Mouse (Mus musculus): Measurements from ENCODE around the gene Taar1. TPM values are rescaled to one million over a fixed set of nuclear protein-coding genes. Genes with fewer than 3 reads are reported as not detected.
A peak's percentile ranks its signal among the peaks of the same experiment; 100 is the strongest.

Gene Taar1
- polyA plus RNA-seq, 1 experiment from 2014 or later = not detected

DNA sequence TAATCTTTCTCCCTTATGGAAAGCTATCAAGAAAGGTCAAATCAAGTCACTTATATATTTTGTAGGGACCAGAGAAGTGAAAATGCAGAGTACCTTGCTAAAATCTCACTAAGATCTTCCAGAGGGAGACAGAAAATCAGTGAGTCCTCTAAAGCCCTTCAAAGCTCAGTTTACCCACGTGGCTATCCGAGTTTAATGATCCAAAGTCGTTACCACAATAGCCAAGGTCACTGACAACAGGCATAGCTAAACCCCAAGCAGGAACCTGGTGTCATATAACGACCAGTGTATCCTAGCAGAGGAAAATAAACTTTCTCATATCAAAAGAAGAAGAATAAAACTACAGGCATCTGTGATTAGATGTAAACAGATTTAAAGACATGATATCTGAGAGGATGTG lies 17.5 kb downstream of the Taar1 start:
- Histone ChIP-seq H3K9ac (no peak overlapping the region), H3K9me3 (replicated peaks) (no peaks in the 10 kb centered on the region), H3K27me3 (replicated peaks) (no peaks in the 10 kb centered on the region), H3K4me2 (no peak overlapping the region), H3K4me3 (no peak overlapping the region), H3K36me3 (no peaks in the 10 kb centered on the region), H3K27ac (ENCODE audit: poor library complexity, severe bottlenecking) (no peak overlapping the region), H3K4me1 (replicated peaks) (no peaks in the 10 kb centered on the region)
- WGBS = 48% methylated on average over 4 of the region's 4 CpGs
- ATAC-seq (ENCODE audit: insufficient number of reproducible peaks, low FRiP score) = no peak

DNA sequence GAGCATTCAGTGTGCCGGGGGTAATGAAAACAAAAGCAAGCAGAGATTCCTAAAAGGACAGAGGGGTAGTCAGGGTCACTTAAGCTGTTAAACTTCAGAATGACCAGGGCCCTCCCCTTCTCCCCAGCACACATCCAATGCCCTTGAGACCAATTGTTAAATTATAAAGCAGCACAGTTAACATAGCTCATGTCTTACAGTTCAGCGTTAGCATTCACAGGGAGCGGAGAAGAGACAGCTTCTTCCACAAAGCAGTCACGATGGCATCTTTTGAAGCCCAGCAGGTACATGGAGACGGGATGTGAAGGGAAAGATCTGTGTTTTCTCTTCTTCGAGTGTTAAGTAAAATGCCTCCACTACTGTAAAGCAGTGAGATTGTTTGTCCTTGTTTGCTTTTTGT lies 18.2 kb downstream of the Taar1 start, which contains the start of gene Taar2:
Taar2 (plus strand) TSS at position 261 of the 400 bp plus-strand sequence.
- no peak for ATAC-seq (ENCODE audit: insufficient number of reproducible peaks, low FRiP score)
- Histone ChIP-seq H3K4me3 (no peak within 1 kb of the TSS), H3K36me3 (no peaks in the 10 kb centered on the region), H3K9ac (no peak within 1 kb of the TSS), H3K4me1 (replicated peaks) (no peaks in the 10 kb centered on the region), H3K4me2 (no peak within 1 kb of the TSS), H3K27me3 (replicated peaks) (no peaks in the 10 kb centered on the region), H3K27ac (ENCODE audit: poor library complexity, severe bottlenecking) (no peak within 1 kb of the TSS), H3K9me3 (replicated peaks) (no peaks in the 10 kb centered on the region)
- WGBS = 55% methylated on average over 6 of the region's 6 CpGs

DNA sequence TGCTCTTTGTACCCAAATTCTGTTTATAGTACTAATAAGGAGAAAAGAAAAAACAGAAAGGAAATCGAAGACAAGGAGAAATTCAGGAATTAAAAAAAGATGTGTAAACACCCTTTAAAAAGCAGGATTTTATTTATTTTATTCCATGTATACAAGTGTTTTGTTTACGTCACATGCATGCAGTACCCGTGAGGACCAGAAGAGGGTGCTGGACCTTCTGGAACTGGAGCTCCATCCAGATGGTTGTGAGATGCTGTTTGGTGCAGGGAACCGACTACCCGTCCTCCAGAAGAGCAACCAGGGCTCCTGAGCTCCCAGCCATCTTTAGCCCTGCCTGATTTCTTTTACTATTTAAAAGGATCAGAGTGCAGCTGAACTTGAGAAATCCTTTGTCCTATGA lies 22.3 kb downstream of the Taar1 start:
- no peaks in the 10 kb centered on the region for H3K27me3 ChIP-seq (replicated peaks)
- H3K4me2 ChIP-seq = no peak overlapping the region
- ATAC-seq (ENCODE audit: insufficient number of reproducible peaks, low FRiP score) = no peak
- H3K9ac ChIP-seq = no peak overlapping the region
- no peaks in the 10 kb centered on the region for H3K4me1 ChIP-seq (replicated peaks)
- no peak overlapping the region for H3K27ac ChIP-seq (ENCODE audit: poor library complexity, severe bottlenecking)
- H3K4me3 ChIP-seq = no peak overlapping the region
- H3K36me3 ChIP-seq = no peaks in the 10 kb centered on the region
- 71% methylated on average over 5 of the region's 5 CpGs for WGBS
- H3K9me3 ChIP-seq (replicated peaks) = no peaks in the 10 kb centered on the region

DNA sequence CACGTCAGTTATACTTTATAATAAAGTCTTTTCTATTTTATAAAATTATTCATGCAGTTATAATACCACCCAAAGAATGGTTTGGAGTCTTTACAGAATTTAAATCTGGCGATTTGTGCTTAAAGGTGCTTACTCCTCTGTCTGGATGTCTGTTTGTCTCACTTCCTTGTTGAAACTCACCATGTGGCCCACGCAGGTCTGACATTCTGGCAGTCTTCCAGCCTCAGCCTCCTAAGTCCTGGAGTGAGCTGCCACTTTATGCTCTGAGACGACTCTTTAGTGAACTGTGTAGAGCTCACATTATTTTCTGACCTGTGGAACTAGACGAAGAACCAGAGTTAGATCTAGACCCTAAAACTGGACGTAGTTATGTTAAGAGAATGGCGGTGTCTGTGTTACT lies 27.9 kb downstream of the Taar1 start:
- Histone ChIP-seq H3K9ac (no peak overlapping the region), H3K27ac (ENCODE audit: poor library complexity, severe bottlenecking) (no peak overlapping the region), H3K27me3 (replicated peaks) (no peaks in the 10 kb centered on the region), H3K9me3 (replicated peaks) (no peaks in the 10 kb centered on the region), H3K4me1 (replicated peaks) (0 out of 2 replicates have a peak, but pooled peaks cover 9% of the 10 kb centered on the region), H3K4me2 (no peak overlapping the region), H3K4me3 (no peak overlapping the region), H3K36me3 (no peaks in the 10 kb centered on the region)
- ATAC-seq (ENCODE audit: insufficient number of reproducible peaks, low FRiP score) = no peak
- 50% methylated on average over 7 of the region's 7 CpGs for WGBS

DNA sequence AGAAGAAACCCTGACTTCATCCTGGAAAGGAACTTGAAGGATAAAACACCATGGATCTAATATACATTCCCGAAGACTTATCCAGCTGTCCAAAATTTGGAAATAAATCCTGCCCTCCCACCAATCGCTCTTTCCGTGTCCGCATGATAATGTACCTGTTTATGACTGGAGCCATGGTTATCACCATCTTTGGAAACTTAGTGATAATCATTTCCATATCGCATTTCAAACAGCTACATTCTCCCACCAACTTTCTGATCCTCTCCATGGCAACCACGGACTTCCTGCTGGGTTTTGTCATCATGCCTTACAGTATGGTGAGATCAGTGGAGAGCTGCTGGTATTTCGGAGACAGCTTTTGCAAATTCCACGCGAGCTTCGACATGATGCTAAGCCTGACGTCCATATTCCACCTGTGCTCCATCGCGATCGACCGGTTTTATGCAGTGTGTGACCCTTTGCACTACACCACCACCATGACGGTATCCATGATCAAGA lies 29.4 kb downstream of the Taar1 start, which contains the start of gene Taar3:
Taar3 (plus strand) TSS at position 51 of the 498 bp plus-strand sequence.
- Histone ChIP-seq H3K4me1 (replicated peaks) (0 out of 2 replicates have a peak, but pooled peaks cover 13% of the 10 kb centered on the region), H3K9me3 (replicated peaks) (no peaks in the 10 kb centered on the region), H3K27ac (ENCODE audit: poor library complexity, severe bottlenecking) (no peak within 1 kb of the TSS), H3K4me2 (no peak within 1 kb of the TSS), H3K27me3 (replicated peaks) (no peaks in the 10 kb centered on the region), H3K9ac (no peak within 1 kb of the TSS), H3K36me3 (no peaks in the 10 kb centered on the region), H3K4me3 (no peak within 1 kb of the TSS)
- 85% methylated on average over 16 of the region's 16 CpGs for WGBS
- ATAC-seq (ENCODE audit: insufficient number of reproducible peaks, low FRiP score) = no peak

DNA sequence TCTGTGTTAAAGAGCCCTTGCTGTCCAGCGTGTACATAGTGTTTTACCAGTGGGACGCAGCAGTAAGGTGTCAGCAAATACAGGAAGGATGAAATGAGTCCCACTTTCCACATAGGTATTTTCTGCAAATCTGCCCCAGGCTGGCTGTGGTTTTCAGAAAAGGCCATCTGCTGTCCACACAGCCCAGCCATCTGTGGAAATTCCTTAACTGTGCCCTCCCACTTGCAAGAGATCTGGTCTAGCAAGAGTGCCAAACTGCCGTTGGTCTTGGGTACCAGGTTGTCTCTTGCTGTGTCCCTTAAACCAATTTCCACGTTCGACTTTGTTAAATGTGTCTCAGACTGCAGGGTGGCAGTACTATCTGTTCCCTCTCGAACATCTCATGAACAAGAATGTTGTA lies 31.6 kb downstream of the Taar1 start:
- 78% methylated on average over 6 of the region's 6 CpGs for WGBS

DNA sequence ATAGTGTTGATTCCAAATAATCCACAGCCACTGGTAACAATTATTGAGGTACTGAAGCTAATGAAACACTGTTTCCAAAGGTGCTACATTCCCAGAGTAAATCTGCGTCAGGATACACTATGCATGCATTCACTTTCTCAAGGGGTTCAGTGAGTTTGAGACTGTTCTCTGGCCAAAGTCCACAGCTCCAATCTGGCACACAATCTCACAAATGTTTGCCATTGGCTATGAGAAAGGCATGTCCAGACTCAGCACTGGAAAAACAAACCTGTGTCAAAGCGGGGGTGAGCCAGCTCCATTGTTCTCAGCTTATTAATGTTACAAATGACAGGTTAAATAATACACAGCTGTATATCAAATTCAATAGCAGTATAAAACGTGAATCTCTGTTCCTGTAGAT lies 38.9 kb downstream of the Taar1 start:
- 55% methylated on average over 3 of the region's 3 CpGs for WGBS
- Histone ChIP-seq H3K27ac (ENCODE audit: poor library complexity, severe bottlenecking) (no peak overlapping the region), H3K4me2 (no peak overlapping the region), H3K36me3 (no peaks in the 10 kb centered on the region), H3K9me3 (replicated peaks) (no peaks in the 10 kb centered on the region), H3K4me1 (replicated peaks) (0 out of 2 replicates have a peak, but pooled peaks cover 5% of the 10 kb centered on the region), H3K4me3 (no peak overlapping the region), H3K9ac (no peak overlapping the region), H3K27me3 (replicated peaks) (no peaks in the 10 kb centered on the region)
- ATAC-seq (ENCODE audit: insufficient number of reproducible peaks, low FRiP score) = no peak

More for the DNA sequence above, 31.6 kb downstream of the Taar1 start:
- Histone ChIP-seq H3K9ac (no peak overlapping the region), H3K36me3 (no peaks in the 10 kb centered on the region), H3K27me3 (replicated peaks) (no peaks in the 10 kb centered on the region), H3K4me2 (no peak overlapping the region), H3K9me3 (replicated peaks) (no peaks in the 10 kb centered on the region), H3K4me3 (no peak overlapping the region), H3K4me1 (replicated peaks) (0 out of 2 replicates have a peak, but pooled peaks cover 13% of the 10 kb centered on the region), H3K27ac (ENCODE audit: poor library complexity, severe bottlenecking) (no peak overlapping the region)
- ATAC-seq (ENCODE audit: insufficient number of reproducible peaks, low FRiP score) = no peak

DNA sequence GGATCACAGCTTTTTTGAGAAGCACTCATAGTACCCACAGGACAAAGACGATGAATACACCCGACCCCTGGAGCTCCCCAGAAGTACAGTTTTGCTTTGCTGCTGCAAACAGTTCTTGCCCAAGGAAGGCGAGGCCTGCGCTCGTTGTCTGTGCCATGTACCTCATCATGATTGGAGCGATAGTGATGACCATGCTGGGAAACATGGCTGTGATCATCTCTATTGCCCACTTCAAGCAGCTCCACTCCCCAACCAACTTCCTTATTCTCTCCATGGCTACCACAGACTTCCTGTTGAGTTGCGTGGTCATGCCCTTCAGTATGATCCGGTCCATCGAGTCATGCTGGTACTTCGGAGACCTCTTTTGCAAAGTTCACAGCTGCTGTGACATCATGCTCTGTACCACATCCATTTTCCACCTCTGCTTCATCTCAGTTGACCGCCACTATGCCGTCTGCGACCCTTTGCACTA lies 40.3 kb downstream of the Taar1 start, which contains the start of gene Taar4:
Taar4 (plus strand) TSS at position 51 of the 472 bp plus-strand sequence.
- no peak within 1 kb of the TSS for H3K9ac ChIP-seq
- H3K27me3 ChIP-seq (replicated peaks) = no peaks in the 10 kb centered on the region
- no peak within 1 kb of the TSS for H3K4me2 ChIP-seq
- H3K4me1 ChIP-seq (replicated peaks) = no peaks in the 10 kb centered on the region
- no peak within 1 kb of the TSS for H3K27ac ChIP-seq (ENCODE audit: poor library complexity, severe bottlenecking)
- no peak for ATAC-seq (ENCODE audit: insufficient number of reproducible peaks, low FRiP score)
- H3K9me3 ChIP-seq (replicated peaks) = no peaks in the 10 kb centered on the region
- H3K36me3 ChIP-seq = no peaks in the 10 kb centered on the region
- no peak within 1 kb of the TSS for H3K4me3 ChIP-seq
- 89% methylated on average over 13 of the region's 13 CpGs for WGBS

DNA sequence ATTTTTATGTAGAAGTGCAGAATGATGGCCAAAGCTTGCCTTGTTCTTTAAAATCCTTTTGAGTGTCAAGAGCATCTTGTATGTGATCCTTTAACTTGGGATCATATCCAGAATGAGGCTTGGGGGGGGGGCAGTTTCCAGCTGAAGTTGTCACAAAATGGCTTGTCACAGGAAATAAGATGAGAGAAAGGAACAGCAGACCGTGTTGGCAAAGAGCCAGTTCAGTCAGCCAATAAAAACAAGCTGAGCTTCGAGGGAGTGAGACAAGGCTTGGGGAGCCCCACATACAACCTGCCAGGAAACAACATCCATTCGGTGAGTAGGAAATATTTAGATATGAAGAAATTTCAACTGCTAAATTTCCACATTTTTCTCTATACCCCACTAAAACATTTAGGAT lies 43.3 kb downstream of the Taar1 start:
- no peak overlapping the region for H3K4me3 ChIP-seq
- no peak overlapping the region for H3K4me2 ChIP-seq
- H3K27ac ChIP-seq (ENCODE audit: poor library complexity, severe bottlenecking) = no peak overlapping the region
- ATAC-seq (ENCODE audit: insufficient number of reproducible peaks, low FRiP score) = peak; percentile 73
- no peaks in the 10 kb centered on the region; the same call in 1 of the 2 replicates for H3K9me3 ChIP-seq (replicated peaks)
- H3K9ac ChIP-seq = no peak overlapping the region
- 0 out of 2 replicates have a peak, but pooled peaks cover 1% of the 10 kb centered on the region for H3K4me1 ChIP-seq (replicated peaks)
- H3K36me3 ChIP-seq = no peaks in the 10 kb centered on the region
- H3K27me3 ChIP-seq (replicated peaks) = no peaks in the 10 kb centered on the region
- WGBS = 49% methylated on average over 3 of the region's 3 CpGs

DNA sequence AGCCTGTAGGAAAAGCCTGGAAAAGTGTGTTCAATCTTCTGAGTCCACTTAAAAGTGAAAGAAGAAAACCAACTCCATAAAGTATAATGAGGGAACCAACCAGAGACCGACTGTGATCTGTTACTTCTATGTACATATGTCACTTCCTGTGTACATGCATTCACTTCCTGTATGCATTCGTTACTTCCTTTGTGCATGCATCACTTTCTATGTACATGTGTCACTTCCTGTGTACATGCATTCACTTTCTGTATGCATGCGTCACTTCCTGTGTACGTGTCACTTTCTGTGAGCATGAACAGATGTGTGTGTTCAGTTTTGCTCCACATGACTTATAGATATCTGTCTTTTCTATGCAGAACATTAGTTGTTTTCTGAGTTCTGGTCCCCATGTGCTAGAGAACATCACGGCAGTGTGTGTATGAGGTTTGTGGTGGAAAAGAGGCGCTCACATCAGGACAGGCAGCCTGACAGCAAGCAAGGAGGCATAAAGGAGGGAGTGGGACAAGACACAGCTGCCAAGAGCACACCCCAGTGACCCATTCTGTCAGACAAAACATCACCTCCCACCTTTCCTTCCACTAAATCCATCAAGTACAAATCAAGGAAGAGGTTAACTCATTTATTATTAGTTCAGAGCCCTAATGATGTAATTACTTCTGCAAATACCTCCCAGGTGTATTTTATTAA lies 44.9 kb downstream of the Taar1 start:
- ATAC-seq (ENCODE audit: insufficient number of reproducible peaks, low FRiP score) = no peak
- H3K4me2 ChIP-seq = no peak overlapping the region
- no peak overlapping the region for H3K27ac ChIP-seq (ENCODE audit: poor library complexity, severe bottlenecking)
- no peaks in the 10 kb centered on the region; the same call in 1 of the 2 replicates for H3K9me3 ChIP-seq (replicated peaks)
- H3K9ac ChIP-seq = no peak overlapping the region
- no peak overlapping the region for H3K4me3 ChIP-seq
- 72% methylated on average over 6 of the region's 6 CpGs for WGBS
- no peaks in the 10 kb centered on the region for H3K36me3 ChIP-seq
- no peaks in the 10 kb centered on the region for H3K27me3 ChIP-seq (replicated peaks)
- H3K4me1 ChIP-seq (replicated peaks) = 0 out of 2 replicates have a peak, but pooled peaks cover 2% of the 10 kb centered on the region

DNA sequence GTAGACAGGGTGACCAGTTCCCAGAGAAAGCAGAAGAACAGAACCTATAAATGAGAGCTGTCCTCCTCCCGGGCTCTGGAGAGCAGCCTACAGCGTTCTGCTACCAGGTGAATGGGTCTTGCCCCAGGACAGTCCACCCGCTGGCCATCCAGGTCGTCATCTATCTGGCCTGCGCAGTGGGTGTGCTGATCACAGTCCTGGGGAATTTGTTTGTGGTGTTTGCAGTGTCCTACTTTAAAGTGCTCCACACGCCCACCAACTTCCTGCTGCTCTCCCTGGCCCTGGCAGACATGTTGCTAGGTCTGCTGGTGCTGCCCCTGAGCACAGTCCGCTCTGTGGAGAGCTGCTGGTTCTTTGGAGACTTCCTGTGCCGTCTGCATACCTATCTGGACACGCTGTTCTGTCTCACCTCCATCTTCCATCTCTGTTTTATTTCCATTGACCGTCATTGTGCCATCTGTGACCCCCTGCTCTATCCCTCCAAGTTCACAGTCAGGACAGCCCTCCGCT lies 50.6 kb downstream of the Taar1 start, which contains the start of gene Taar5:
Taar5 (plus strand) TSS at position 51 of the 510 bp plus-strand sequence.
- 82% methylated on average over 11 of the region's 11 CpGs for WGBS
- Histone ChIP-seq H3K27me3 (replicated peaks) (no peaks in the 10 kb centered on the region), H3K4me1 (replicated peaks) (0 out of 2 replicates have a peak, but pooled peaks cover 2% of the 10 kb centered on the region), H3K27ac (ENCODE audit: poor library complexity, severe bottlenecking) (no peak within 1 kb of the TSS), H3K4me3 (no peak within 1 kb of the TSS), H3K4me2 (no peak within 1 kb of the TSS), H3K9ac (no peak within 1 kb of the TSS), H3K9me3 (replicated peaks) (no peaks in the 10 kb centered on the region; the same call in 1 of the 2 replicates), H3K36me3 (no peaks in the 10 kb centered on the region)
- ATAC-seq (ENCODE audit: insufficient number of reproducible peaks, low FRiP score) = no peak

Measured in heart, embryonic 12.5 days (tissue).